Mouse (Mus musculus) CH12.LX (cell line): ENCODE measurements around the gene Zbtb20.

Source experiments
- CHD2 ChIP-seq: IDR thresholded peaks from 2 replicates; pipeline ENCODE4 v1.6.1; 2011; ENCODE audit warnings: low read length, improper control_type of control experiment
- CTCF ChIP-seq, 2 experiments: IDR thresholded peaks in 1 of 2; conservative IDR thresholded peaks in 1 of 2; 2 replicates each; pipeline ENCODE4 v1.5.1; 2011 to 2012; ENCODE audit warnings: low read depth in 2 of 2, low read length in 2 of 2, improper control_type of control experiment in 1 of 2, inconsistent platforms in 1 of 2, mild to moderate bottlenecking in 1 of 2, moderate library complexity in 1 of 2
- ELF1 ChIP-seq: IDR thresholded peaks from 2 replicates; pipeline ENCODE4 v1.6.1; 2014; ENCODE audit warnings: low read depth, mild to moderate bottlenecking, inconsistent platforms, low read length, improper control_type of control experiment
- EP300 ChIP-seq: IDR thresholded peaks from 2 replicates; pipeline ENCODE4 v1.6.1; 2011; ENCODE audit warnings: low read length, improper control_type of control experiment
- HCFC1 ChIP-seq: IDR thresholded peaks from 2 replicates; pipeline ENCODE4 v1.6.1; 2012; ENCODE audit warnings: low read depth, mild to moderate bottlenecking, inconsistent platforms, low read length, improper control_type of control experiment
- JUN ChIP-seq: IDR thresholded peaks from 2 replicates; pipeline ENCODE4 v1.6.1; 2011; ENCODE audit warnings: low read depth, mild to moderate bottlenecking, low read length, improper control_type of control experiment, moderate library complexity; ENCODE audit not compliant: insufficient read depth
- KAT2A ChIP-seq: IDR thresholded peaks from 2 replicates; pipeline ENCODE4 v1.6.1; 2012; ENCODE audit warnings: low read length, improper control_type of control experiment, inconsistent platforms; ENCODE audit not compliant: insufficient replicate concordance
- MAFK ChIP-seq: IDR thresholded peaks from 2 replicates; pipeline ENCODE4 v1.6.1; 2011; ENCODE audit warnings: low read length, improper control_type of control experiment; ENCODE audit not compliant: insufficient replicate concordance
- POLR2A ChIP-seq: IDR thresholded peaks from 2 replicates; pipeline ENCODE4 v1.6.1; 2011; ENCODE audit warnings: low read depth, mild to moderate bottlenecking, improper control_type of control experiment, low read length
- RAD21 ChIP-seq: IDR thresholded peaks from 2 replicates; pipeline ENCODE4 v1.6.1; 2011; ENCODE audit warnings: low read depth, mild to moderate bottlenecking, low read length, improper control_type of control experiment, moderate library complexity
- UBTF ChIP-seq: IDR thresholded peaks from 2 replicates; pipeline ENCODE4 v1.6.1; 2012; ENCODE audit warnings: low read depth, mild to moderate bottlenecking, inconsistent platforms, low read length, improper control_type of control experiment, moderate library complexity
- ZNF384 ChIP-seq: IDR thresholded peaks from 2 replicates; pipeline ENCODE4 v1.6.1; 2012; ENCODE audit warnings: low read depth, low read length, improper control_type of control experiment, inconsistent platforms

GRCm38 (mm10) chr16:43274057-43274595 is 398.4 kb downstream of the Zbtb20 start:
- TF ChIP-seq CTCF (conservative IDR thresholded peaks at IDR 0.05 in 1 of 2, IDR thresholded peaks at IDR 0.05 in 1 of 2; ENCODE audit: low read depth in 2 of 2, low read length in 2 of 2), result no peak
- no peak for TF ChIP-seq MAFK
- no peak for TF ChIP-seq EP300
- no peak for TF ChIP-seq HCFC1
- no peak for TF ChIP-seq CHD2
- TF ChIP-seq JUN, result no peak
- TF ChIP-seq RAD21, result no peak
- no peak for TF ChIP-seq KAT2A
- TF ChIP-seq ZNF384, result no peak
- TF ChIP-seq UBTF, result no peak
- no peak for TF ChIP-seq ELF1
- no peak for TF ChIP-seq POLR2A
